In genomic region chr10:41450780-41451522, GRCm38 (mm10) we compare ENCODE assay signal across 9 mouse cellular contexts. TPM values are rescaled to one million over a fixed set of nuclear protein-coding genes. Genes with fewer than 3 reads are reported as not detected.
DNase-seq lines count a peak whose midpoint lies in the region; ATAC-seq and TF ChIP-seq lines count a peak whose summit lies in the region.
"Had no signal": no experiment of that assay in that cellular context is flagged by ENCODE, and none has a peak within 500 bp of the region (broad histone marks: within the 10 kb centered on the region; RNA-seq: fewer than 3 reads in every experiment).

No protein-coding gene starts in this region.

- no peak for TF ChIP-seq CTCF in cerebellum, adult 2 months (IDR thresholded peaks at IDR 0.05; ENCODE audit: borderline replicate concordance, insufficient read depth, low read depth, low read length)
- no peak for TF ChIP-seq CTCF in spleen, adult 2 months (IDR thresholded peaks at IDR 0.05; ENCODE audit: extremely low read depth, insufficient read depth, insufficient read length, insufficient replicate concordance)
- peak; percentile 4; the same call in 1 of the 2 replicates for TF ChIP-seq CTCF in small intestine, adult 2 months (IDR thresholded peaks at IDR 0.05; ENCODE audit: extremely low read depth, insufficient read length, insufficient replicate concordance, low read depth, low read length)

- DNase-seq in cerebellum, adult 2 months: no peak
- no peak for DNase-seq in spleen, adult 2 months (ENCODE audit: low read depth in 1 of 2, low spot score in 2 of 2)
- DNase-seq in spleen, postnatal 4 days (ENCODE audit: low spot score in 2 of 2): no peak
- no peak for DNase-seq in limb, embryonic 11.5 days (ENCODE audit: low spot score)
- no peak for DNase-seq in left cerebral cortex, adult 9 months (ENCODE audit: low spot score in 2 of 2)

- 50% methylated on average over 18 of the region's 18 CpGs for WGBS in cerebellum, adult 2 months
- WGBS in spleen, adult 2 months: 51% methylated on average over 18 of the region's 18 CpGs
- WGBS in limb, embryonic 11.5 days: 56% methylated on average over 18 of the region's 18 CpGs
- 29% methylated on average over 18 of the region's 18 CpGs for WGBS in small intestine, adult 2 months

- peaks cover 7% of the 10 kb centered on the region for H3K36me3 ChIP-seq in spleen, adult 2 months (ENCODE audit: control insufficient read depth, insufficient read depth, low read length)
- peaks cover 4% of the 10 kb centered on the region; the same call in 1 of the 2 replicates for H3K36me3 ChIP-seq in limb, embryonic 11.5 days (ENCODE audit: control insufficient read depth, insufficient read depth, low read length)
- peaks cover 18% of the 10 kb centered on the region for H3K36me3 ChIP-seq in small intestine, adult 2 months (ENCODE audit: control insufficient read depth, insufficient read depth, low read length)

- no peak for ATAC-seq in cerebellum, adult (ENCODE audit: insufficient number of reproducible peaks, low FRiP score, low TSS enrichment)
- no peak for ATAC-seq in limb, embryonic 11.5 days (ENCODE audit: insufficient number of reproducible peaks, low FRiP score, low TSS enrichment, low read depth)
- ATAC-seq in erythroid progenitor cell, adult 5-6 weeks (replicated peaks; ENCODE audit: low FRiP score, poor library complexity, severe bottlenecking): no peak

- H3K4me1 ChIP-seq in cerebellum, adult 2 months (ENCODE audit: control insufficient read depth, insufficient read depth, low read length): peaks cover 5% of the 10 kb centered on the region
- H3K4me1 ChIP-seq in spleen, adult 2 months (ENCODE audit: control insufficient read depth, insufficient read depth, insufficient read length): peaks cover 2% of the 10 kb centered on the region; the same call in 1 of the 2 replicates
- H3K4me1 ChIP-seq in limb, embryonic 11.5 days (ENCODE audit: control insufficient read depth, insufficient read depth, low read length): no peaks in the 10 kb centered on the region
- H3K4me1 ChIP-seq in small intestine, adult 2 months (ENCODE audit: control insufficient read depth, insufficient read depth, insufficient read length, low read length): peaks cover 9% of the 10 kb centered on the region; the same call in 1 of the 2 replicates

- peak overlapping the region; percentile 86 for H3K4me3 ChIP-seq in cerebellum, adult 2 months (replicated peaks; ENCODE audit: insufficient read depth, low read depth, low read length)
- peak overlapping the region; percentile 92 for H3K4me3 ChIP-seq in spleen, adult 2 months (ENCODE audit: extremely low read depth, insufficient read depth, insufficient read length)
- H3K4me3 ChIP-seq in limb, embryonic 11.5 days (ENCODE audit: low read depth, low read length): peak overlapping the region; percentile 92
- H3K4me3 ChIP-seq in small intestine, adult 2 months (ENCODE audit: low read depth, low read length): peak overlapping the region; percentile 97

- no peaks in the 10 kb centered on the region for H3K27me3 ChIP-seq in cerebellum, adult 2 months (ENCODE audit: control insufficient read depth, insufficient read depth, low read length)
- no peaks in the 10 kb centered on the region for H3K27me3 ChIP-seq in spleen, adult 2 months (ENCODE audit: control insufficient read depth, insufficient read depth, low read length)
- no peaks in the 10 kb centered on the region for H3K27me3 ChIP-seq in limb, embryonic 11.5 days (ENCODE audit: control insufficient read depth, insufficient read depth, low read length)
- H3K27me3 ChIP-seq in small intestine, adult 2 months (ENCODE audit: control insufficient read depth, insufficient read depth, low read length): no peaks in the 10 kb centered on the region

- H3K9ac ChIP-seq in limb, embryonic 11.5 days (ENCODE audit: low read length): peak overlapping the region; percentile 77

- no peaks in the 10 kb centered on the region for H3K9me3 ChIP-seq in limb, embryonic 11.5 days (ENCODE audit: control insufficient read depth, low read length)

- no peak for TF ChIP-seq POLR2A in cerebellum, adult 2 months (IDR thresholded peaks at IDR 0.05; ENCODE audit: borderline replicate concordance, insufficient read depth, low read length)
- no peak for TF ChIP-seq POLR2A in spleen, adult 2 months (IDR thresholded peaks at IDR 0.05; ENCODE audit: low read depth, low read length)
- no peak for TF ChIP-seq POLR2A in small intestine, adult 2 months (IDR thresholded peaks at IDR 0.05; ENCODE audit: low read depth, low read length)

- peak overlapping the region; percentile 67 for H3K4me2 ChIP-seq in limb, embryonic 11.5 days (ENCODE audit: low read depth, severe bottlenecking)

- 0 out of 2 replicates have a peak overlapping the region, but pooled peaks have one; percentile 60 for H3K27ac ChIP-seq in cerebellum, adult 2 months (ENCODE audit: insufficient read depth, low read length)
- peak overlapping the region; percentile 79 for H3K27ac ChIP-seq in spleen, adult 2 months (ENCODE audit: insufficient read depth, low read length)
- H3K27ac ChIP-seq in limb, embryonic 11.5 days (replicated peaks; ENCODE audit: low read depth, low read length): no peak overlapping the region
- H3K27ac ChIP-seq in small intestine, adult 2 months (ENCODE audit: insufficient read depth, low read depth, low read length): peak overlapping the region; percentile 45

RNA-seq across cellular contexts. Expression of gene Zbtb24, which starts 0.8 kb away (rescaled TPM):
- 19.2 and 20.0 TPM in 2 replicates for polyA plus RNA-seq in cerebellum, adult 2 months (2012; rRNA removed)
- 13.2 and 16.4 TPM in 2 replicates for polyA plus RNA-seq in spleen, adult 2 months (2012; rRNA removed)
- polyA plus RNA-seq in limb, embryonic 11.5 days (2014; fragmentation: Nextera tagmentation; extraction: Ambion mirVana): 17.3 and 20.9 TPM in 2 replicates
- polyA plus RNA-seq in small intestine, adult 2 months (2012; rRNA removed): 7.0 and 15.7 TPM in 2 replicates
- total RNA-seq in erythroid progenitor cell, adult 5-6 weeks (2015; ENCODE audit: low replicate concordance): 5.9 and 10.8 TPM in 2 replicates
- 10.8 and 15.2 TPM in 2 replicates for total RNA-seq in erythroid progenitor cell, adult 5-6 weeks (2017; ENCODE audit: low replicate concordance)

RNA-seq across cellular contexts. Expression of gene Mical1, which starts 25.2 kb away (rescaled TPM):
- polyA plus RNA-seq in cerebellum, adult 2 months (2012; rRNA removed): 11.1 and 11.3 TPM in 2 replicates
- polyA plus RNA-seq in spleen, adult 2 months (2012; rRNA removed): 130 and 143 TPM in 2 replicates
- 40.0 and 42.6 TPM in 2 replicates for polyA plus RNA-seq in limb, embryonic 11.5 days (2014; fragmentation: Nextera tagmentation; extraction: Ambion mirVana)
- polyA plus RNA-seq in small intestine, adult 2 months (2012; rRNA removed): 78.0 and 164 TPM in 2 replicates
- total RNA-seq in erythroid progenitor cell, adult 5-6 weeks (2015; ENCODE audit: low replicate concordance): 10.1 and 19.7 TPM in 2 replicates
- 0.76 and 11.4 TPM in 2 replicates for total RNA-seq in erythroid progenitor cell, adult 5-6 weeks (2017; ENCODE audit: low replicate concordance)

RNA-seq across cellular contexts. Expression of gene Smpd2, which starts 39.2 kb away (rescaled TPM):
- 36.0 and 38.4 TPM in 2 replicates for polyA plus RNA-seq in cerebellum, adult 2 months (2012; rRNA removed)
- 35.6 and 36.3 TPM in 2 replicates for polyA plus RNA-seq in spleen, adult 2 months (2012; rRNA removed)
- 57.3 and 62.3 TPM in 2 replicates for polyA plus RNA-seq in limb, embryonic 11.5 days (2014; fragmentation: Nextera tagmentation; extraction: Ambion mirVana)
- polyA plus RNA-seq in small intestine, adult 2 months (2012; rRNA removed): 49.9 and 121 TPM in 2 replicates
- total RNA-seq in erythroid progenitor cell, adult 5-6 weeks (2015; ENCODE audit: low replicate concordance): 0.84 and 4.7 TPM in 2 replicates
- 2.3 TPM in 1 of 2 replicates, not detected in the other for total RNA-seq in erythroid progenitor cell, adult 5-6 weeks (2017; ENCODE audit: low replicate concordance)

RNA-seq across cellular contexts. Expression of gene Ppil6, which starts 39.3 kb away (rescaled TPM):
- 3.5 and 4.4 TPM in 2 replicates for polyA plus RNA-seq in cerebellum, adult 2 months (2012; rRNA removed)
- 0.08 TPM in 1 of 2 replicates, not detected in the other for polyA plus RNA-seq in spleen, adult 2 months (2012; rRNA removed)
- polyA plus RNA-seq in limb, embryonic 11.5 days (2014; fragmentation: Nextera tagmentation; extraction: Ambion mirVana): 0.43 and 1.1 TPM in 2 replicates
- 0.15 TPM in 1 of 2 replicates, not detected in the other for polyA plus RNA-seq in small intestine, adult 2 months (2012; rRNA removed)
- total RNA-seq in erythroid progenitor cell, adult 5-6 weeks (2015; ENCODE audit: low replicate concordance): not detected in 2 replicates
- not detected in 2 replicates for total RNA-seq in erythroid progenitor cell, adult 5-6 weeks (2017; ENCODE audit: low replicate concordance)
- total RNA-seq: gastrocnemius, adult 8-10 months had no signal
